Mouse (Mus musculus): ENCODE results near the gene Lrrc8a. TPM values are rescaled to one million over a fixed set of nuclear protein-coding genes. Genes with fewer than 3 reads are reported as not detected.

Lrrc8a gene
- polyA plus RNA-seq, 1 experiment from 2014 or later: 62.5 TPM

GRCm38 (mm10) chr2:30211408-30212168 is 25.9 kb upstream of the Lrrc8a start:
- Histone ChIP-seq H3K9ac (no peak overlapping the region), H3K4me1 (peaks cover 4% of the 10 kb centered on the region)
- WGBS: 69% methylated on average over 6 of the region's 6 CpGs

GRCm38 (mm10) chr2:30212169-30212545 is 25.4 kb upstream of the Lrrc8a start:
- Histone ChIP-seq H3K9me3 (no peaks in the 10 kb centered on the region), H3K4me1 (no peaks in the 10 kb centered on the region), H3K4me3 (no peak overlapping the region), H3K36me3 (replicated peaks) (no peaks in the 10 kb centered on the region), H3K27ac (no peak overlapping the region), H3K4me2 (no peak overlapping the region), H3K9ac (no peak overlapping the region), H3K27me3 (replicated peaks) (no peaks in the 10 kb centered on the region)
- 87% methylated on average over 4 of the region's 4 CpGs for WGBS
- no peak for ATAC-seq (replicated peaks)

More at GRCm38 (mm10) chr2:30211408-30212168, 25.9 kb upstream of the Lrrc8a start:
- Histone ChIP-seq H3K9me3 (no peaks in the 10 kb centered on the region), H3K27ac (no peak overlapping the region), H3K36me3 (replicated peaks) (no peaks in the 10 kb centered on the region), H3K27me3 (replicated peaks) (no peaks in the 10 kb centered on the region), H3K4me2 (no peak overlapping the region), H3K4me3 (no peak overlapping the region)
- no peak for ATAC-seq (replicated peaks)

DNA sequence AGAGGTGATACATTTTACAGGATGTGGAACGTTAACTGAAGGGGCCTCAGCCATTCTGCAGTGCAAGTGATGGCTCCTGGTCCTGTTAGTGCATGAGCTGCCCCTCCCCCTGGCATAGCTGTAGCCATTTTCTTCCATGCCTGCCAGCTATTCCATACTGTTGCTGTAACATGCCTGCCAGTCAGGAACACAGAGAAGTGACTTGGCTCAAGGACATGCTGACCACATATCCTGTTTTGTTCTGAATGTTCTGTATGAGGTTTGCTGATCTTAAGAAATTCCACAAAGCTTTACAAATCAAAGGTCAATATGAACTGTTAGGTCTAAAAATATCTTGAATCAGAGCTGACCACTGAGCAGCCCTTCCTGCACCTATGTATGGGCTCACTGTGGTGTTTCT is 24.6 kb upstream of the Lrrc8a start:
- no peaks in the 10 kb centered on the region for H3K27me3 ChIP-seq (replicated peaks)
- H3K4me1 ChIP-seq: no peaks in the 10 kb centered on the region
- H3K4me3 ChIP-seq: no peak overlapping the region
- no peak for ATAC-seq (replicated peaks)
- no peak overlapping the region for H3K27ac ChIP-seq
- no peaks in the 10 kb centered on the region for H3K9me3 ChIP-seq
- H3K36me3 ChIP-seq (replicated peaks): no peaks in the 10 kb centered on the region
- 82% methylated on average over 1 of the region's 1 CpGs for WGBS
- no peak overlapping the region for H3K4me2 ChIP-seq
- no peak overlapping the region for H3K9ac ChIP-seq

GRCm38 (mm10) chr2:30214745-30215144 is 22.8 kb upstream of the Lrrc8a start:
- Histone ChIP-seq H3K9me3 (no peaks in the 10 kb centered on the region), H3K4me1 (no peaks in the 10 kb centered on the region), H3K27me3 (replicated peaks) (no peaks in the 10 kb centered on the region), H3K4me3 (no peak overlapping the region), H3K27ac (no peak overlapping the region), H3K4me2 (no peak overlapping the region), H3K36me3 (replicated peaks) (no peaks in the 10 kb centered on the region), H3K9ac (no peak overlapping the region)
- ATAC-seq (replicated peaks): no peak
- 99% methylated on average over 3 of the region's 3 CpGs for WGBS

DNA sequence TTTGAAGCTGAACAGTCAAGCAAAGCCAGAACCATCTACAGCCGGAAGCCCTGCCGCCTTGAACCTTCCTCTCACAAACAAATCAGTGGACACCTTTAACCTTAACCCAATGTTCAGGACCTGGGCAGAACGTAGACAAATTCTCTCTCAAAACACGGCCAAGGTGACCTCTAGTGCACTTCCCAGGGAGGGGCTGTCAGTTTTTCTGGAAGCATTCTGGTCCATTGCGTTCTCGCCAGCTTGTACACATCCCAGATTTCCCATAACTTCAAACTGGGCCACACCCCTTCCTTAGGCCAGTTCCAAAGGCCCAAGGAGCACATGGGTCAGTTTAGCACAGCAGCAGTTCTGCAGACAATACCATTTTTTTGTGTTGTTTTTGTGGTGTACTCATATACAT is 22.0 kb upstream of the Lrrc8a start:
- WGBS: 81% methylated on average over 6 of the region's 6 CpGs
- H3K9ac ChIP-seq: no peak overlapping the region
- H3K27ac ChIP-seq: no peak overlapping the region
- H3K4me3 ChIP-seq: no peak overlapping the region
- H3K36me3 ChIP-seq (replicated peaks): no peaks in the 10 kb centered on the region
- no peaks in the 10 kb centered on the region for H3K4me1 ChIP-seq
- H3K4me2 ChIP-seq: no peak overlapping the region
- H3K9me3 ChIP-seq: no peaks in the 10 kb centered on the region
- ATAC-seq (replicated peaks): no peak
- no peaks in the 10 kb centered on the region for H3K27me3 ChIP-seq (replicated peaks)

DNA sequence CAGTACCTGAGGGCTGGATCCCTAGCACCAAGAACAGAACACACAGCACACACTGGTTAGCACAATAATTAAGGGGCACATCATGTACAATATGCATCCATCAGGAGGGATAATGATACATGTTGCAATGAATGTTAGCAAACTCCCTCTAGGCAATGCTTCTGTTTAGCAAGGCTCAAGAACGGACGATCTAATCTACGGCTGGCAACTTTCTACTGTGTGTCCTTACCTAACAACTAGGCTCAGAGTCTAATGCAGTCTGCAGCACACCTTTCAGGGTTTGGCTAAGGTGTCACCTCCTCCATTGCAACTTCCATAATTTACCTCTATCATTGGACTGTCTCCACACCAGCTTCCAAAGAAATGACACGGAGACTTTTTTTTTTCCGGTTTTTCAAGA is 21.2 kb upstream of the Lrrc8a start:
- Histone ChIP-seq H3K4me3 (no peak overlapping the region), H3K27me3 (replicated peaks) (no peaks in the 10 kb centered on the region), H3K4me1 (no peaks in the 10 kb centered on the region), H3K9ac (no peak overlapping the region), H3K36me3 (replicated peaks) (no peaks in the 10 kb centered on the region), H3K9me3 (no peaks in the 10 kb centered on the region), H3K27ac (no peak overlapping the region), H3K4me2 (no peak overlapping the region)
- no peak for ATAC-seq (replicated peaks)
- WGBS: 94% methylated on average over 5 of the region's 5 CpGs

DNA sequence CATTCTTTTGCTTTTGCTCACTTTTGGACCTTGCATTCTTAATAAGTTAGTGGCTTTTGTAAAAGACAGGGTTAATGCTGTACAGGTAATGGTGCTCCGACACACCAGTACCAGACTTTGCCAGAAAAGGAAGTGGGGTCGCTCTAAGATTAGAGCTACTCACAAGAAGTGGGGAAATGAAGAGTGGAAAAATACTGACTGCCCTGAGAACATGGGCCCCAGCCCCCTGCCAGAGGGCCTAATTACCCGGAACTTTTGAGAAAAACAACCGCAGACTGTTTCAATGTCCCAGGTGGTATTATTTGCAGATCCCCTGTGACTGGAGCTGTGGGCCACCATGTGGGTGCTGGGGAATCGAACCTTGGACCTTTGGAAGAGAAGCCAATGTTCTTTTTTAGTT is 1.9 kb upstream of the Lrrc8a start:
- WGBS: 89% methylated on average over 5 of the region's 5 CpGs

GRCm38 (mm10) chr2:30236426-30237198 is 903 bp upstream of the Lrrc8a start:
- no peaks in the 10 kb centered on the region for H3K27me3 ChIP-seq (replicated peaks)
- peak overlapping the region; percentile 92 for H3K27ac ChIP-seq
- ATAC-seq (replicated peaks): peak; percentile 15
- peaks cover 27% of the 10 kb centered on the region for H3K4me1 ChIP-seq
- 4% methylated on average over 18 of the region's 18 CpGs for WGBS
- H3K9ac ChIP-seq: peak overlapping the region; percentile 50
- peaks cover 5% of the 10 kb centered on the region; the same call in 1 of the 2 replicates for H3K36me3 ChIP-seq (replicated peaks)
- H3K9me3 ChIP-seq: no peaks in the 10 kb centered on the region
- peak overlapping the region; percentile 72 for H3K4me3 ChIP-seq
- peak overlapping the region; percentile 70 for H3K4me2 ChIP-seq

More for the DNA sequence above, 1.9 kb upstream of the Lrrc8a start:
- Histone ChIP-seq H3K4me2 (no peak overlapping the region), H3K4me3 (no peak overlapping the region), H3K36me3 (replicated peaks) (no peaks in the 10 kb centered on the region), H3K9ac (no peak overlapping the region), H3K27me3 (replicated peaks) (no peaks in the 10 kb centered on the region), H3K4me1 (peaks cover 27% of the 10 kb centered on the region), H3K27ac (no peak overlapping the region), H3K9me3 (no peaks in the 10 kb centered on the region)
- ATAC-seq (replicated peaks): no peak

GRCm38 (mm10) chr2:30237881-30238280 is 366 bp downstream of the Lrrc8a start:
- Histone ChIP-seq H3K4me2 (peak overlapping the region; percentile 75), H3K27ac (peak overlapping the region; percentile 92), H3K36me3 (replicated peaks) (peaks cover 5% of the 10 kb centered on the region), H3K4me1 (peaks cover 29% of the 10 kb centered on the region), H3K4me3 (peak overlapping the region; percentile 72), H3K9me3 (no peaks in the 10 kb centered on the region), H3K27me3 (replicated peaks) (no peaks in the 10 kb centered on the region), H3K9ac (peak overlapping the region; percentile 79)
- peak; percentile 88 for ATAC-seq (replicated peaks)
- WGBS: under 1% methylated on average over 42 of the region's 42 CpGs

- ATAC-seq (replicated peaks): no peak
- Histone ChIP-seq H3K27ac (no peak overlapping the region), H3K27me3 (replicated peaks) (no peaks in the 10 kb centered on the region), H3K4me2 (peak overlapping the region; percentile 75), H3K4me3 (peak overlapping the region; percentile 72), H3K9ac (peak overlapping the region; percentile 79), H3K4me1 (peaks cover 29% of the 10 kb centered on the region), H3K36me3 (replicated peaks) (peaks cover 10% of the 10 kb centered on the region), H3K9me3 (no peaks in the 10 kb centered on the region)
- WGBS: 82% methylated on average over 3 of the region's 3 CpGs
Observed at GRCm38 (mm10) chr2:30238906-30239465, 1.5 kb downstream of the Lrrc8a start.

GRCm38 (mm10) chr2:30239777-30240176 is 2.3 kb downstream of the Lrrc8a start:
- H3K9ac ChIP-seq: peak overlapping the region; percentile 79; the same call in 1 of the 2 replicates
- H3K9me3 ChIP-seq: no peaks in the 10 kb centered on the region
- WGBS: 89% methylated on average over 4 of the region's 4 CpGs
- no peak overlapping the region for H3K4me3 ChIP-seq
- peaks cover 29% of the 10 kb centered on the region for H3K4me1 ChIP-seq
- peaks cover 17% of the 10 kb centered on the region for H3K36me3 ChIP-seq (replicated peaks)
- no peaks in the 10 kb centered on the region for H3K27me3 ChIP-seq (replicated peaks)
- no peak overlapping the region for H3K27ac ChIP-seq
- H3K4me2 ChIP-seq: peak overlapping the region; percentile 75; the same call in 1 of the 2 replicates
- ATAC-seq (replicated peaks): no peak

DNA sequence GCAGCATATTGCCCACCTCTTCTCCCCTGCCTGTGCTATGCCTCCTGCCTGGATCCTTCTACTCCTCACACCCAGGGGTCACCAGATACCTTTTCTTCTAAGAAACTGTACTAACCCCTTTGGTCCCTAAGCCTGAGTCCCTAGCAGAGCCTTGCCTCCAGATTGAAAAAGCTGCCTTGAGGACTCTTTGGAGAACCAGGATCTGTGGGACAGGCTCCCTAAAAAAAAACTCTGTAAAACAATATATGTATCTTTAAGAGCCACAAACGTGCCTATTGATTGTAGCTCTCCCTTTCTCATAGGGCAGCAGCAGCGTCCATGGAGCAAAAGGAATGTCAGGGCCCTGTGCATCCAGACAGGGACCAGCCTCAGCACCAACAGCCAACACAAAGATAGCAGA is 2.8 kb downstream of the Lrrc8a start, which contains the start of gene Gm28035:
TSS of gene Gm28035 (plus strand) at position 301 of the 400 bp plus-strand sequence.
- no peak for ATAC-seq (replicated peaks)

More for the DNA sequence above, 2.8 kb downstream of the Lrrc8a start, which contains the start of gene Gm28035:
- no peak within 1 kb of the TSS for H3K27ac ChIP-seq
- H3K27me3 ChIP-seq (replicated peaks): no peaks in the 10 kb centered on the region
- H3K4me2 ChIP-seq: peak within 1 kb of the TSS; percentile 75; the same call in 1 of the 2 replicates
- H3K9me3 ChIP-seq: no peaks in the 10 kb centered on the region
- H3K9ac ChIP-seq: peak within 1 kb of the TSS; percentile 79; the same call in 1 of the 2 replicates
- H3K4me3 ChIP-seq: no peak within 1 kb of the TSS
- peaks cover 29% of the 10 kb centered on the region for H3K4me1 ChIP-seq
- peaks cover 17% of the 10 kb centered on the region for H3K36me3 ChIP-seq (replicated peaks)
- 85% methylated on average over 2 of the region's 2 CpGs for WGBS
